Mouse (Mus musculus): ENCODE measurements around the gene Nol6. TPM values are rescaled to one million over a fixed set of nuclear protein-coding genes. Genes with fewer than 3 reads are reported as not detected.

Gene Nol6
- total RNA-seq, 1 experiment: 67.5 TPM

DNA sequence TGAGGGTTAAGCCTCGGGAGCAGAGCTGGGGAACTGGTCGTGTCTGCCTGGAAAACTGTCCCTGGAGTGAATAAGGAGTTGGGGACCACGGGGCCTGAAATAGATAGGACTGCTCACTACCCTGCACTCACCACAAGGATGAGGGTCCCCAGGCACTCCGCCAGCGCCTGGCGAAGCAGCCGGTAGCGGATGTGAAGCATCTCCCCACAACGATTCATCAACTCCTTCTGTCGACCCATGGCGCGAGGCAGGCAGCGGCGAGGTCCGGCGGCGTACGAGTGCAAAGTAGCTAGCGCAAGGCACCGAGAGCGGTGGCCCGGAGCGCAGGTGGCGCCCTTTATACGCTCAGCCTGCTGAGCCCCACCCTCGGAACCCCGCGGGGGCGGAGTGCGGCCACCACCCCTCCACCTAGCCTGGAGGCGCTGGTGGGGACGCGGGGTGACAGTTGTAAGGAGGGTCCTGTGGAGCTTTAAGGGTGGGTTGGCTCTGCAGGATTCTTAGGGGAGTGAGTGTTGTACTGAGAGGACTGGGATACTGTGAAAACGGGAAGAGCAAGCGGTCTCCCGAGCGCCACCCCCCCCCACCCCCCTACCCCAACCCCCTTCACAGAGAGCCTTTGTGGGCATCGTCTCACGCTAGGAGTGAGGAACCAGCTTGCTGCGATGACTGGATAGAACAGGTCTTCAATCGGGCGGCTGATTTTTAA lies 26.2 kb downstream of the Nol6 start, which contains the start of gene Aqp3:
Gene Aqp3, minus strand, starts transcription at position 313 of the 706 bp plus-strand sequence.
- H3K9ac ChIP-seq (ENCODE audit: insufficient read depth, low read depth, low read length, poor library complexity, severe bottlenecking): peak within 1 kb of the TSS; percentile 40
- no peak within 1 kb of the TSS; the same call in 1 of the 2 replicates for H3K27ac ChIP-seq (ENCODE audit: insufficient read depth, low read depth, low read length, poor library complexity, severe bottlenecking)
- TF ChIP-seq HCFC1 (IDR thresholded peaks at IDR 0.05; ENCODE audit: borderline replicate concordance, insufficient read depth, low read length) (no peak), ZC3H11A (IDR thresholded peaks at IDR 0.05; ENCODE audit: borderline replicate concordance, low read depth, low read length) (no peak), CHD2 (IDR thresholded peaks at IDR 0.05; ENCODE audit: low read depth, low read length) (no peak), ZNF384 (IDR thresholded peaks at IDR 0.05; ENCODE audit: low read depth, low read length) (no peak), MAFK (IDR thresholded peaks at IDR 0.05; ENCODE audit: insufficient read depth, low read depth, low read length) (no peak)
- peak within 1 kb of the TSS; percentile 61 to 68 for H3K4me3 ChIP-seq (ENCODE audit: insufficient read depth in 1 of 2, low read depth in 1 of 2, low read length in 2 of 2, poor library complexity in 1 of 2, severe bottlenecking in 1 of 2)
- peaks cover 15 to 26% of the 10 kb centered on the region in 2 experiments for H3K4me1 ChIP-seq (ENCODE audit: control insufficient read depth in 2 of 2, insufficient read depth in 2 of 2, low read length in 2 of 2, poor library complexity in 1 of 2)
- no peaks in the 10 kb centered on the region for H3K9me3 ChIP-seq (ENCODE audit: control insufficient read depth, insufficient read depth, low read depth, low read length)
- DNase-seq (ENCODE audit: low read depth, low spot score): peak; percentile 57
- in situ Hi-C loops (cut with MboI; ENCODE audit: low sequenced_read_pairs in 2 of 2, unreplicated experiment in 2 of 2): no loop called here
- no peaks in the 10 kb centered on the region; the same call in 1 of the 2 replicates for H3K36me3 ChIP-seq (ENCODE audit: control insufficient read depth, insufficient read depth, low read length, poor library complexity, severe bottlenecking)

DNA sequence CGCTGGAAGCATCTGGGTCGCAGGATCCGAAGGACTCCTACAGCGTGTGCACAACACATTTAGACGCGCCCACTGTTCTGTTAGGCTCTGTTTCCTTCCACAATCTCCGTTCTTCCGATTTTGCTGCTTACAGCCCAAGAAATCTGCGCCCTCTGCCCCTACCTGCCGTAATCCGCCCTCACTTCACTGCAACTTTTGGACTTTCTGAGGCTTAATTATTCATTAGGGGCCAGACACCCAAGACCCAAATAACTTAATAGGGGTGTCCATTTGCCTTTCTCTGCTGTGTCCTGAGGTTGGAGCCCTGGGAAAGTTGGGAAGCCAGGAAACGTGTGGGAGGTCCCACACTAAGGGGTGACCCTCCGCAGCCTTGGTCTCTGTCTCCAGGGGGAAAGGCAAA lies 26.9 kb downstream of the Nol6 start:
- DNase-seq (ENCODE audit: low read depth, low spot score): no peak
- H3K9ac ChIP-seq (ENCODE audit: insufficient read depth, low read depth, low read length, poor library complexity, severe bottlenecking): 0 out of 2 replicates have a peak overlapping the region, but pooled peaks have one; percentile 40
- no peaks in the 10 kb centered on the region for H3K9me3 ChIP-seq (ENCODE audit: control insufficient read depth, insufficient read depth, low read depth, low read length)
- peaks cover 15 to 26% of the 10 kb centered on the region in 2 experiments for H3K4me1 ChIP-seq (ENCODE audit: control insufficient read depth in 2 of 2, insufficient read depth in 2 of 2, low read length in 2 of 2, poor library complexity in 1 of 2)
- in situ Hi-C loops (cut with MboI; ENCODE audit: low sequenced_read_pairs in 2 of 2, unreplicated experiment in 2 of 2): no loop called here
- peak overlapping the region; percentile 61 to 68 for H3K4me3 ChIP-seq (ENCODE audit: insufficient read depth in 1 of 2, low read depth in 1 of 2, low read length in 2 of 2, poor library complexity in 1 of 2, severe bottlenecking in 1 of 2)
- H3K27ac ChIP-seq (ENCODE audit: insufficient read depth, low read depth, low read length, poor library complexity, severe bottlenecking): no peak overlapping the region
- no peak for TF ChIP-seq ZNF384 (IDR thresholded peaks at IDR 0.05; ENCODE audit: low read depth, low read length)
- TF ChIP-seq MAFK (IDR thresholded peaks at IDR 0.05; ENCODE audit: insufficient read depth, low read depth, low read length): no peak
- TF ChIP-seq CHD2 (IDR thresholded peaks at IDR 0.05; ENCODE audit: low read depth, low read length): no peak
- no peak for TF ChIP-seq HCFC1 (IDR thresholded peaks at IDR 0.05; ENCODE audit: borderline replicate concordance, insufficient read depth, low read length)
- no peak for TF ChIP-seq ZC3H11A (IDR thresholded peaks at IDR 0.05; ENCODE audit: borderline replicate concordance, low read depth, low read length)
- no peaks in the 10 kb centered on the region; the same call in 1 of the 2 replicates for H3K36me3 ChIP-seq (ENCODE audit: control insufficient read depth, insufficient read depth, low read length, poor library complexity, severe bottlenecking)

DNA sequence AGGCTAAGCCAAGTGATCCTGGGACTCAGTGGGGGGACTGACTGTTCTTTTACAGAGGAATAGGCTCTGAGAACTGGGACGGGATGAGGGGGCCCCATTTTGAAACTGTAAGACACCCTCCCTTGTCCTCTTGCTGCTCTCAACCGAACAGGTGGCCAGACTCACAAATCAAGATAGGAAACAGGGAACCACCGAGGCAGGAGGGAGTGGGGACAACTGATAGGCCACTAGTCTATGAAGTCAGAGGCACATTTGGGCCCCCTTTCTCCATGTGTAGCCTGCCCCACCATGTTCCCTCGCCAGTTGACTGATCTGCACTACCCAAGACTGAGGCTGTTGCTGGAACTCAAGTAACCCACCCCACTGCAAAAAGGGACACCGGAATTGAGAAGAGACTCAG lies 27.5 kb downstream of the Nol6 start:
- no peak for DNase-seq (ENCODE audit: low read depth, low spot score)
- no peak for TF ChIP-seq ZNF384 (IDR thresholded peaks at IDR 0.05; ENCODE audit: low read depth, low read length)
- no peak for TF ChIP-seq MAFK (IDR thresholded peaks at IDR 0.05; ENCODE audit: insufficient read depth, low read depth, low read length)
- TF ChIP-seq ZC3H11A (IDR thresholded peaks at IDR 0.05; ENCODE audit: borderline replicate concordance, low read depth, low read length): no peak
- no peak for TF ChIP-seq CHD2 (IDR thresholded peaks at IDR 0.05; ENCODE audit: low read depth, low read length)
- no peak for TF ChIP-seq HCFC1 (IDR thresholded peaks at IDR 0.05; ENCODE audit: borderline replicate concordance, insufficient read depth, low read length)

DNA sequence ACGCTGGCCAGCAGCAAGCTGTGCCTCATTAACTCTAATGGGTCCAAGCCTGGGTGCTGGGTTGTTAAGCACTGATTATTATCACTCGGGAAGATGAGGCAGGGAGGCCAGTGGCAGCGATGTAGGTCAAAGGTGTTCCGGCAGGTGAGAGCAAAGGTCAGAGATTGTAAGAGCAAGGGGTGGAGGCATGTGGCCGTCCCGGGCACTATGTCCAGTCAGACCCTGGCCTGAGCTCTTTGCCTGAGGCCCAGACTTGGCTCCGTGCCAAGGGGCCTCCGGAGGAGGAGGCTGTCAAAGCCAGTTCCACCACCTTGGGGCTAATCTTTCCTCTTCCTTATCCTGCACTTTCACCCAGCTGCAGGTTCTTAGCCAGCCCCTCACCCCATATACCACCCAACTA lies 28.1 kb downstream of the Nol6 start:
- H3K4me3 ChIP-seq (ENCODE audit: insufficient read depth in 1 of 2, low read depth in 1 of 2, low read length in 2 of 2, poor library complexity in 1 of 2, severe bottlenecking in 1 of 2): peak overlapping the region in 1 of 2 experiments; percentile 2; a peak in 1 of 4 replicates
- no peak overlapping the region for H3K27ac ChIP-seq (ENCODE audit: insufficient read depth, low read depth, low read length, poor library complexity, severe bottlenecking)
- peaks cover 14 to 26% of the 10 kb centered on the region in 2 experiments for H3K4me1 ChIP-seq (ENCODE audit: control insufficient read depth in 2 of 2, insufficient read depth in 2 of 2, low read length in 2 of 2, poor library complexity in 1 of 2)
- H3K9ac ChIP-seq (ENCODE audit: insufficient read depth, low read depth, low read length, poor library complexity, severe bottlenecking): no peak overlapping the region
- H3K9me3 ChIP-seq (ENCODE audit: control insufficient read depth, insufficient read depth, low read depth, low read length): no peaks in the 10 kb centered on the region
- no peaks in the 10 kb centered on the region; the same call in 1 of the 2 replicates for H3K36me3 ChIP-seq (ENCODE audit: control insufficient read depth, insufficient read depth, low read length, poor library complexity, severe bottlenecking)
- TF ChIP-seq ZC3H11A (IDR thresholded peaks at IDR 0.05; ENCODE audit: borderline replicate concordance, low read depth, low read length) (no peak), HCFC1 (IDR thresholded peaks at IDR 0.05; ENCODE audit: borderline replicate concordance, insufficient read depth, low read length) (no peak), CHD2 (IDR thresholded peaks at IDR 0.05; ENCODE audit: low read depth, low read length) (no peak), MAFK (IDR thresholded peaks at IDR 0.05; ENCODE audit: insufficient read depth, low read depth, low read length) (no peak), ZNF384 (IDR thresholded peaks at IDR 0.05; ENCODE audit: low read depth, low read length) (no peak)
- no peak for DNase-seq (ENCODE audit: low read depth, low spot score)
- in situ Hi-C loops (cut with MboI; ENCODE audit: low sequenced_read_pairs in 2 of 2, unreplicated experiment in 2 of 2): no loop called here

More for the DNA sequence above, 27.5 kb downstream of the Nol6 start:
- Histone ChIP-seq H3K27ac (ENCODE audit: insufficient read depth, low read depth, low read length, poor library complexity, severe bottlenecking) (no peak overlapping the region), H3K4me3 (ENCODE audit: insufficient read depth in 1 of 2, low read depth in 1 of 2, low read length in 2 of 2, poor library complexity in 1 of 2, severe bottlenecking in 1 of 2) (peak overlapping the region in 1 of 2 experiments; percentile 61; a peak in 1 of 4 replicates), H3K36me3 (ENCODE audit: control insufficient read depth, insufficient read depth, low read length, poor library complexity, severe bottlenecking) (no peaks in the 10 kb centered on the region; the same call in 1 of the 2 replicates), H3K9ac (ENCODE audit: insufficient read depth, low read depth, low read length, poor library complexity, severe bottlenecking) (no peak overlapping the region), H3K4me1 (ENCODE audit: control insufficient read depth in 2 of 2, insufficient read depth in 2 of 2, low read length in 2 of 2, poor library complexity in 1 of 2) (peaks cover 14 to 26% of the 10 kb centered on the region in 2 experiments), H3K9me3 (ENCODE audit: control insufficient read depth, insufficient read depth, low read depth, low read length) (no peaks in the 10 kb centered on the region)
- in situ Hi-C loops (cut with MboI; ENCODE audit: low sequenced_read_pairs in 2 of 2, unreplicated experiment in 2 of 2): no loop called here

All from ES-E14 (cell line).